Mouse (Mus musculus): ENCODE results near the gene Sec22b. TPM values are rescaled to one million over a fixed set of nuclear protein-coding genes. Genes with fewer than 3 reads are reported as not detected.

Gene Sec22b
- polyA plus RNA-seq, 1 experiment from 2014 or later: 138 TPM

DNA sequence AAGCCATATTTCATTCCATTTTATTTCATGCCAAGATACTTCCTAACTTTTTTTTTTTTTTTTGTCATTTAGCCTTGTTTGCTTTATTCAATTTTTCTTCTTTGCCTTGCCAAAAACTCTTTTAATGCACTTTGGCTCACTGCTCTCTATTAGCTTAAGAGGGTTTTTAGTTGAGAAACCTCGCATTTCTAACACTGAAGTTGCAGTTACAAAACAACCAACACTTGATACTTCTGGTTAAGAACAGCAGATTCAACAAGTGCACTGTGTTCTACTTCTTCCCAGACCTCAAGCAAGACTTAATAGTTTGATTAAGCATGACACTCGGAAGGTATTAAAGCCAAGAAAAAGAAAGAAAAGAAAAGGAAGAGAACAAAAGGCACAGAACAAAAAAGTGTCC is 52.2 kb downstream of the Sec22b start:
- Histone ChIP-seq H3K4me3 (ENCODE audit: low read depth, low read length) (no peak overlapping the region), H3K4me2 (ENCODE audit: low read depth) (no peak overlapping the region), H3K9me3 (ENCODE audit: control insufficient read depth, low read length) (no peaks in the 10 kb centered on the region), H3K27ac (ENCODE audit: low read depth, low read length) (no peak overlapping the region), H3K36me3 (ENCODE audit: control insufficient read depth, insufficient read depth, low read length) (no peaks in the 10 kb centered on the region), H3K27me3 (ENCODE audit: control insufficient read depth, insufficient read depth, low read length) (no peaks in the 10 kb centered on the region), H3K4me1 (ENCODE audit: control insufficient read depth, insufficient read depth, low read length) (no peaks in the 10 kb centered on the region), H3K9ac (ENCODE audit: low read length) (no peak overlapping the region)
- DNase-seq (ENCODE audit: low spot score): no peak
- ATAC-seq (ENCODE audit: insufficient read depth, low FRiP score, low TSS enrichment): no peak
- 79% methylated on average over 2 of the region's 2 CpGs for WGBS

DNA sequence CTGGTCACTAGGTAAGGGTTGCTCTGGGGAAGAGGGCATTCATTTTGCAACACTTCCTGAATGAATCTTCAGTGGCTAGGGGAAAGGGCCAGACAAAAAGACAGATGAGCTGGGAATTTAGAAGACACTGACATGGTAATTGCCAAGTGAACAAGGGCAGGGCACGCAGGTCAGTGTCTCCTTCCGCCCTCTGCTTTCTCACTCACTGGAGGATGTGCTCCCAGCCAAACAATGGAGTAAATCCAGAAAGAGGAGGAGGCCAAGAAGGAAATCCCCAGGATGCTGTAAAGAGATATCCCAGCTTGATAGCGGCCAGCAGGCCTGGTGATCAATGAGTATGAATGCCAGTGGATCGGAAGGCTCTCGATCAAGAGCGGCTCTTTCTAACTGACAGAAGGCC is 55.3 kb downstream of the Sec22b start:
- ATAC-seq (ENCODE audit: insufficient read depth, low FRiP score, low TSS enrichment) (no peak), DNase-seq (ENCODE audit: low spot score) (no peak)
- Histone ChIP-seq H3K27ac (ENCODE audit: low read depth, low read length) (no peak overlapping the region), H3K9ac (ENCODE audit: low read length) (no peak overlapping the region), H3K4me1 (ENCODE audit: control insufficient read depth, insufficient read depth, low read length) (no peaks in the 10 kb centered on the region), H3K4me3 (ENCODE audit: low read depth, low read length) (no peak overlapping the region), H3K27me3 (ENCODE audit: control insufficient read depth, insufficient read depth, low read length) (no peaks in the 10 kb centered on the region), H3K4me2 (ENCODE audit: low read depth) (no peak overlapping the region), H3K36me3 (ENCODE audit: control insufficient read depth, insufficient read depth, low read length) (no peaks in the 10 kb centered on the region), H3K9me3 (ENCODE audit: control insufficient read depth, low read length) (no peaks in the 10 kb centered on the region)
- 60% methylated on average over 6 of the region's 6 CpGs for WGBS

DNA sequence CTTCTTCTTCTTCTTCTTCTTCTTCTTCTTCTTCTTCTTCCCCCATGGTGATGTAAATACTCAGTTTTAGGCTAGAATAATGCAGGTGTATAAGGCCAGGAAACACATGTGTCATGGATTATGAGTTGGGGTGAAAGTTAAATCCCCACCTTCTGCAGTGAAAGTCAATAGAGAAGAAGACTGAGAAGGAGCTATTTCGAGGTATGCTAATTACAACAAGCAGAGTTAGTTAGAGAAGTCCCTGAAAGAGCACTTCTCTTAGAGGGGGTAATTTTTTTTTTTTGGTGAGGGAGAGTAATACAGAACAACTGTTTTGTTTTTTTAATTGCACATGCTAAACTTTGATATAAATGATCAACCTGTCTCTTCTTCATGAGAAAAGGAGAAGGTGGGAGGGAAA is 55.9 kb downstream of the Sec22b start:
- 85% methylated on average over 1 of the region's 1 CpGs for WGBS
- no peaks in the 10 kb centered on the region for H3K27me3 ChIP-seq (ENCODE audit: control insufficient read depth, insufficient read depth, low read length)
- no peak overlapping the region for H3K27ac ChIP-seq (ENCODE audit: low read depth, low read length)
- H3K9me3 ChIP-seq (ENCODE audit: control insufficient read depth, low read length): no peaks in the 10 kb centered on the region
- no peak overlapping the region for H3K4me3 ChIP-seq (ENCODE audit: low read depth, low read length)
- H3K36me3 ChIP-seq (ENCODE audit: control insufficient read depth, insufficient read depth, low read length): no peaks in the 10 kb centered on the region
- H3K4me2 ChIP-seq (ENCODE audit: low read depth): no peak overlapping the region
- DNase-seq (ENCODE audit: low spot score) (no peak), ATAC-seq (ENCODE audit: insufficient read depth, low FRiP score, low TSS enrichment) (no peak)
- no peaks in the 10 kb centered on the region for H3K4me1 ChIP-seq (ENCODE audit: control insufficient read depth, insufficient read depth, low read length)
- H3K9ac ChIP-seq (ENCODE audit: low read length): no peak overlapping the region

- Histone ChIP-seq H3K4me2 (ENCODE audit: low read depth) (no peak overlapping the region), H3K9ac (ENCODE audit: low read length) (no peak overlapping the region), H3K27me3 (ENCODE audit: control insufficient read depth, insufficient read depth, low read length) (no peaks in the 10 kb centered on the region), H3K9me3 (ENCODE audit: control insufficient read depth, low read length) (no peaks in the 10 kb centered on the region), H3K36me3 (ENCODE audit: control insufficient read depth, insufficient read depth, low read length) (no peaks in the 10 kb centered on the region), H3K4me1 (ENCODE audit: control insufficient read depth, insufficient read depth, low read length) (no peaks in the 10 kb centered on the region; the same call in 1 of the 2 replicates), H3K27ac (ENCODE audit: low read depth, low read length) (no peak overlapping the region), H3K4me3 (ENCODE audit: low read depth, low read length) (no peak overlapping the region)
- WGBS: 71% methylated on average over 14 of the region's 14 CpGs
- ATAC-seq (ENCODE audit: insufficient read depth, low FRiP score, low TSS enrichment) (no peak), DNase-seq (ENCODE audit: low spot score) (no peak)
Observed at GRCm38 (mm10) chr3:97960783-97961594, 60.0 kb downstream of the Sec22b start.

DNA sequence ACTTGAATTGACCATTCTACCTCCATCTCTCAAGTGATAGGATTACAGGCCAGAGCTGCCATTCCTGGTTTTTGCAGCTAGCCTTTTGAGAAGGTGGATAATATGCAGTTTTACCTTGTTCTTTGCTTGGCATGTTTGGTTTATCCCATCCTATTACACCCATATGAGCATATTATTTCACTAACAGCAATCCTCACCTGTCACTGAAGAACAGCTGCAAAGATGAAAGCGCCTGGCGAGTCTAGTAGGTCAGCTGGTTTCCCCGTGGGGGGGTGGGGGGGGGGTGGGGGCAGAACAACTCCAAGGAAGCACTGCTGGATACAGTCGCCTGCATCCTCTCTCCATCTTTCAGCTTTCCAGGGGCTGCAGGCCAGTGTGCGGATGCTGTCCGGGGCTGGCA is 61.0 kb downstream of the Sec22b start:
- DNase-seq (ENCODE audit: low spot score): no peak
- WGBS: 65% methylated on average over 6 of the region's 6 CpGs
- no peak overlapping the region for H3K9ac ChIP-seq (ENCODE audit: low read length)
- no peaks in the 10 kb centered on the region for H3K9me3 ChIP-seq (ENCODE audit: control insufficient read depth, low read length)
- no peak overlapping the region for H3K4me3 ChIP-seq (ENCODE audit: low read depth, low read length)
- no peaks in the 10 kb centered on the region for H3K36me3 ChIP-seq (ENCODE audit: control insufficient read depth, insufficient read depth, low read length)
- H3K27ac ChIP-seq (ENCODE audit: low read depth, low read length): no peak overlapping the region
- H3K4me1 ChIP-seq (ENCODE audit: control insufficient read depth, insufficient read depth, low read length): no peaks in the 10 kb centered on the region; the same call in 1 of the 2 replicates
- H3K27me3 ChIP-seq (ENCODE audit: control insufficient read depth, insufficient read depth, low read length): no peaks in the 10 kb centered on the region
- H3K4me2 ChIP-seq (ENCODE audit: low read depth): no peak overlapping the region
- no peak for ATAC-seq (ENCODE audit: insufficient read depth, low FRiP score, low TSS enrichment)

- H3K4me3 ChIP-seq (ENCODE audit: low read depth, low read length): no peak overlapping the region
- no peak for ATAC-seq (ENCODE audit: insufficient read depth, low FRiP score, low TSS enrichment)
- H3K4me1 ChIP-seq (ENCODE audit: control insufficient read depth, insufficient read depth, low read length): no peaks in the 10 kb centered on the region; the same call in 1 of the 2 replicates
- H3K27ac ChIP-seq (ENCODE audit: low read depth, low read length): no peak overlapping the region
- WGBS: 56% methylated on average over 14 of the region's 14 CpGs
- no peaks in the 10 kb centered on the region for H3K36me3 ChIP-seq (ENCODE audit: control insufficient read depth, insufficient read depth, low read length)
- no peak overlapping the region for H3K4me2 ChIP-seq (ENCODE audit: low read depth)
- H3K9me3 ChIP-seq (ENCODE audit: control insufficient read depth, low read length): no peaks in the 10 kb centered on the region
- H3K9ac ChIP-seq (ENCODE audit: low read length): no peak overlapping the region
- peak; percentile 35 for DNase-seq (ENCODE audit: low spot score)
- no peaks in the 10 kb centered on the region for H3K27me3 ChIP-seq (ENCODE audit: control insufficient read depth, insufficient read depth, low read length)
Observed at GRCm38 (mm10) chr3:97964878-97965353, 63.9 kb downstream of the Sec22b start.

- Histone ChIP-seq H3K4me2 (ENCODE audit: low read depth) (no peak overlapping the region), H3K27me3 (ENCODE audit: control insufficient read depth, insufficient read depth, low read length) (no peaks in the 10 kb centered on the region), H3K4me1 (ENCODE audit: control insufficient read depth, insufficient read depth, low read length) (peaks cover 7% of the 10 kb centered on the region), H3K9ac (ENCODE audit: low read length) (no peak overlapping the region), H3K9me3 (ENCODE audit: control insufficient read depth, low read length) (no peaks in the 10 kb centered on the region), H3K36me3 (ENCODE audit: control insufficient read depth, insufficient read depth, low read length) (no peaks in the 10 kb centered on the region), H3K4me3 (ENCODE audit: low read depth, low read length) (no peak overlapping the region), H3K27ac (ENCODE audit: low read depth, low read length) (no peak overlapping the region)
- ATAC-seq (ENCODE audit: insufficient read depth, low FRiP score, low TSS enrichment): no peak
- no peak for DNase-seq (ENCODE audit: low spot score)
- 65% methylated on average over 2 of the region's 2 CpGs for WGBS
Observed at GRCm38 (mm10) chr3:97967627-97968026, 66.6 kb downstream of the Sec22b start.

- H3K27ac ChIP-seq (ENCODE audit: low read depth, low read length): no peak overlapping the region
- DNase-seq (ENCODE audit: low spot score) (no peak), ATAC-seq (ENCODE audit: insufficient read depth, low FRiP score, low TSS enrichment) (no peak)
- no peaks in the 10 kb centered on the region for H3K36me3 ChIP-seq (ENCODE audit: control insufficient read depth, insufficient read depth, low read length)
- H3K4me2 ChIP-seq (ENCODE audit: low read depth): no peak overlapping the region
- no peak overlapping the region for H3K4me3 ChIP-seq (ENCODE audit: low read depth, low read length)
- H3K9ac ChIP-seq (ENCODE audit: low read length): no peak overlapping the region
- no peaks in the 10 kb centered on the region for H3K27me3 ChIP-seq (ENCODE audit: control insufficient read depth, insufficient read depth, low read length)
- H3K4me1 ChIP-seq (ENCODE audit: control insufficient read depth, insufficient read depth, low read length): peaks cover 7% of the 10 kb centered on the region
- 92% methylated on average over 2 of the region's 2 CpGs for WGBS
- no peaks in the 10 kb centered on the region for H3K9me3 ChIP-seq (ENCODE audit: control insufficient read depth, low read length)
Observed at GRCm38 (mm10) chr3:97968191-97968590, 67.2 kb downstream of the Sec22b start.

DNA sequence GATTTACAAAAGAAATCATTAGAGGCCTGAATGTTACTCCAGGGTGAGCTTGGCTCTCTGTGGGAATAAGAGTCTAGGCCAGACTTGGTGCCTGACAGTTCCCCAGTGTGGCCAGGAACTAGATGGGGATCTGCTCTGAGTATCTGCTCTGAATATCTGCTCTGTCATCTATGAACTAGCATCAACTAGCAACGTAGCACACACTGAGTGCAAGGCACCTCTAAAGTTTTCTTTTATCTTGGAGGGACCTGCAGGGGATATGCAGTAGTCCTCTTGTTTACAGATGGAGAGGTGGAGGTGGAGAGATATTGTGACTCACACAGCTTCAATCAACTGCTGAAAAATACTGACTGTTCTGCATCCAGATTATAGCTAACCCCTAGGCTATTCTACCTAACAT is 68.0 kb downstream of the Sec22b start:
- WGBS: 69% methylated on average over 1 of the region's 1 CpGs
- peaks cover 7% of the 10 kb centered on the region for H3K4me1 ChIP-seq (ENCODE audit: control insufficient read depth, insufficient read depth, low read length)
- no peak for DNase-seq (ENCODE audit: low spot score)
- no peaks in the 10 kb centered on the region for H3K27me3 ChIP-seq (ENCODE audit: control insufficient read depth, insufficient read depth, low read length)
- no peaks in the 10 kb centered on the region for H3K36me3 ChIP-seq (ENCODE audit: control insufficient read depth, insufficient read depth, low read length)
- no peak overlapping the region for H3K9ac ChIP-seq (ENCODE audit: low read length)
- H3K4me2 ChIP-seq (ENCODE audit: low read depth): no peak overlapping the region
- no peak for ATAC-seq (ENCODE audit: insufficient read depth, low FRiP score, low TSS enrichment)
- H3K9me3 ChIP-seq (ENCODE audit: control insufficient read depth, low read length): no peaks in the 10 kb centered on the region
- no peak overlapping the region for H3K4me3 ChIP-seq (ENCODE audit: low read depth, low read length)
- no peak overlapping the region for H3K27ac ChIP-seq (ENCODE audit: low read depth, low read length)

Measured in neural tube, embryonic 11.5 days (tissue).